Mouse (Mus musculus): ENCODE data around the gene Slc45a3.

- TF ChIP-seq CTCF (IDR thresholded peaks at IDR 0.05; ENCODE audit: extremely low read depth, insufficient read depth, low read length): no peak
- TF ChIP-seq POLR2A (IDR thresholded peaks at IDR 0.05; ENCODE audit: extremely low read depth, insufficient read depth, low read length): no peak
These were observed 52.0 kb downstream of the Slc45a3 start for GRCm38 (mm10) chr1:132014800-132015199.
